Mouse (Mus musculus) stomach, postnatal 0 days (tissue): ENCODE data around the gene Olfr292.

Experiments used
- CTCF ChIP-seq: IDR thresholded peaks from 2 replicates; pipeline ENCODE4 v1.5.1; 2016; ENCODE audit warnings: antibody characterized with exemption, low read depth, mild to moderate bottlenecking, moderate library complexity
- EP300 ChIP-seq: optimal IDR thresholded peaks from 2 replicates; pipeline ENCODE3; 2016; ENCODE audit warnings: antibody characterized with exemption

GRCm38 (mm10) chr7:86688030-86688429, at the start of gene Olfr292:
- TF ChIP-seq CTCF (no peak), EP300 (no peak)
